Mouse (Mus musculus) neural tube, embryonic 13.5 days (tissue): ENCODE data around the gene Fignl1. TPM values are rescaled to one million over a fixed set of nuclear protein-coding genes. Genes with fewer than 3 reads are reported as not detected.

ENCODE experiments used
- ATAC-seq: fragments of 200-750 bp; cut with Nextera tagmentation; 2 replicates; pipeline ENCODE4 v1.8.0; 2017; ENCODE audit warnings: low read depth, mild to moderate bottlenecking, moderate TSS enrichment, moderate library complexity
- H3K27ac ChIP-seq: fragments of 300-500 bp; sonication (generic); replicated peaks from 2 replicates; pipeline ENCODE4 v1.5.1; 2015; ENCODE audit warnings: moderate library complexity, mild to moderate bottlenecking, inconsistent platforms
- H3K27me3 ChIP-seq: fragments of 300-500 bp; sonication (generic); 2 replicates; pipeline ENCODE4 v1.6.1; 2015; ENCODE audit warnings: mild to moderate bottlenecking, inconsistent platforms
- H3K36me3 ChIP-seq: fragments of 300-500 bp; sonication (generic); 2 replicates; pipeline ENCODE4 v1.6.1; 2015; ENCODE audit warnings: mild to moderate bottlenecking, inconsistent platforms
- H3K4me1 ChIP-seq: fragments of 300-500 bp; sonication (generic); replicated peaks from 2 replicates; pipeline ENCODE4 v1.6.1; 2015; ENCODE audit warnings: inconsistent platforms
- H3K4me2 ChIP-seq: fragments of 300-500 bp; sonication (generic); 2 replicates; pipeline ENCODE4 v1.6.1; 2015; ENCODE audit warnings: inconsistent platforms, mild to moderate bottlenecking, moderate library complexity
- H3K4me3 ChIP-seq: fragments of 300-500 bp; sonication (generic); 2 replicates; pipeline ENCODE4 v1.5.1; 2015; ENCODE audit warnings: mild to moderate bottlenecking, inconsistent platforms
- H3K9ac ChIP-seq: fragments of 300-500 bp; sonication (generic); 2 replicates; pipeline ENCODE4 v1.6.1; 2015; ENCODE audit warnings: moderate library complexity, mild to moderate bottlenecking, inconsistent platforms
- H3K9me3 ChIP-seq: fragments of 300-500 bp; sonication (generic); 2 replicates; pipeline ENCODE4 v1.6.1; 2016; ENCODE audit warnings: inconsistent platforms
- WGBS: fragments of 180-500 bp; shearing (Covaris S2); methylation state at CpG from one replicate; pipeline ENCODE4 v1.1.7; 2015; 5-methylcytosine and 5-hydroxymethylcytosine counted together
- polyA plus RNA-seq: library from polyadenylated mRNA; unstranded; fragments of >200 nt; fragmentation: Nextera tagmentation; extraction: Ambion mirVana; gene quantifications from 2 replicates; pipeline ENCODE4 v1.2.1, GENCODE M21; 2015

Gene Fignl1
- polyA plus RNA-seq, 1 experiment from 2014 or later = 13.5 TPM

DNA sequence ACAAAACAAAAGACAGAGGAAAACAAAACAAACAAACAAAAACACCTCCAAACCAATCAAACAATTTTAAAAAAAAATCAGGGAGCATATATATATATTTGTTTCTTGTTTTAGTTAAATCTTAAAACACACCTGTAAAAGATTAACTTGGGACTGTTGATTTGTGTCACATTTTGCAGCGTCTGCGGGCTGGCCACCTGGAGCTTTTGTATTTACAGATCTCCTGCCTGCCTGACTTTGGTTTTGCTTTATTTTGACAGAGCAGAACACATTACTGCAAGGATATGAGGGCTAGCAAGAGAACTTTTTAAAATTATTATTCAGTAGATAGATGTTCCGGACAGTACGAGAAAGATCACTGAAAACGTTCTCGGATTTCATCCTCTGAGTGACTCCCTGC lies 22.8 kb upstream of the Fignl1 start:
- no peaks in the 10 kb centered on the region for H3K36me3 ChIP-seq
- 15% methylated on average over 6 of the region's 6 CpGs for WGBS
- H3K27ac ChIP-seq = peak overlapping the region; percentile 72; the same call in 1 of the 2 replicates
- peaks cover 55% of the 10 kb centered on the region for H3K4me1 ChIP-seq
- H3K27me3 ChIP-seq = no peaks in the 10 kb centered on the region
- H3K4me2 ChIP-seq = no peak overlapping the region
- H3K9me3 ChIP-seq = no peaks in the 10 kb centered on the region
- H3K4me3 ChIP-seq = no peak overlapping the region
- no peak for ATAC-seq
- no peak overlapping the region for H3K9ac ChIP-seq

DNA sequence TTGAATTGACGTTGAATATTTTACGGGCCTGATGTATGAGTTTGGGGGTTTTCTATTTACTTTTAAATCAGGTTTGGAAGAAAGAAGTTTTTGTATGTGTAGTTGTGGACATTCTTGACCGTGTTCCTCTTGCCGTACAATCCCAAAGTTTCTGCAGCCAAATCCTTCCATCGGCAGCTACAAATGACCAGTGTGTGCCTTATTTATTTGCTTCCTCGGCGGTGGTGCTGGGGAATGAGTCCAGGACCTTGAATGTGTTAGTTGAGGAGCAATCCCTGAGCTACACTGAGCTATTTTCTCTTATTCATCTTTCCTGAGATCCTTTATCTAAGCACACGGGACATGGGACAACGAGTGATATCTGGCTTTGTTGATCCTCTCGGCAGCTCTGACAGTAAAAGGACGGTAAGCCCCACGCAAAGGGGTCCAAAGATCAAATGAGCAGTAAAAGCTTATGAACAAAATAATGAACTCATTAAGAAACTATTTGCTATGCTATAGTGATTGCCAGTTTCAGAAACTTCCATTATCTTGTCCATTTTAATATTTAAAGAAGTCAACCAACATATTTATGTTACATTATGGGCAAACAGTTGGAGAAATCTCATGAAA lies 22.2 kb upstream of the Fignl1 start:
- H3K4me2 ChIP-seq = no peak overlapping the region
- no peak overlapping the region for H3K4me3 ChIP-seq
- H3K4me1 ChIP-seq = peaks cover 50% of the 10 kb centered on the region
- ATAC-seq = no peak
- H3K9ac ChIP-seq = no peak overlapping the region
- no peaks in the 10 kb centered on the region for H3K36me3 ChIP-seq
- no peaks in the 10 kb centered on the region for H3K9me3 ChIP-seq
- WGBS = 19% methylated on average over 12 of the region's 12 CpGs
- no peak overlapping the region for H3K27ac ChIP-seq
- H3K27me3 ChIP-seq = no peaks in the 10 kb centered on the region

GRCm38 (mm10) chr11:11829161-11830000 lies 20.6 kb upstream of the Fignl1 start:
- Histone ChIP-seq H3K36me3 (no peaks in the 10 kb centered on the region), H3K27me3 (no peaks in the 10 kb centered on the region), H3K27ac (peak overlapping the region; percentile 59; the same call in 1 of the 2 replicates), H3K4me3 (no peak overlapping the region), H3K4me2 (no peak overlapping the region), H3K9me3 (no peaks in the 10 kb centered on the region), H3K9ac (0 out of 2 replicates have a peak overlapping the region, but pooled peaks have one; percentile 22), H3K4me1 (peaks cover 65% of the 10 kb centered on the region)
- 26% methylated on average over 11 of the region's 11 CpGs for WGBS
- no peak for ATAC-seq

DNA sequence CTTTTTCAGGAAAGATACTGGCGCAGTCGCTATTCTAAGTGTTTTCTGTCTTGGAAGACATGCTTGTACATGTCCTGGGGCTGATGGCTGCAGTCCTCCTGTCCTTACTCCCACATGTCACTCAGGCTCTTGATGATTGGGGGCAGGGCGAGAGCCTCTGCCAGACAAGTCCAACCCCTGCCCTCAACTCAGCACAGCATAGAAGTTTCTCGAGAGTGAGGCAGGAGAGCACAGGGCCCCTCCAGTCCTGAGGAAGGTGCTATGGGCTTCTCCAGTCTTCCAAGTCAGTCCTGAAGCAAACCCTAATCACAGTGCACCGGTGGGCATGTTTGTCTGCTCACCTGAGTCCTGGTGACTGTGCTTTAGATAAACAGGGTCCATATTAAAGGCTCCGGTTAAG lies 20.0 kb upstream of the Fignl1 start:
- Histone ChIP-seq H3K9me3 (no peaks in the 10 kb centered on the region), H3K4me1 (peaks cover 71% of the 10 kb centered on the region), H3K27ac (peak overlapping the region; percentile 59; the same call in 1 of the 2 replicates), H3K27me3 (no peaks in the 10 kb centered on the region; the same call in 1 of the 2 replicates), H3K4me3 (no peak overlapping the region), H3K9ac (no peak overlapping the region), H3K36me3 (no peaks in the 10 kb centered on the region), H3K4me2 (no peak overlapping the region)
- WGBS = 26% methylated on average over 6 of the region's 6 CpGs
- no peak for ATAC-seq

DNA sequence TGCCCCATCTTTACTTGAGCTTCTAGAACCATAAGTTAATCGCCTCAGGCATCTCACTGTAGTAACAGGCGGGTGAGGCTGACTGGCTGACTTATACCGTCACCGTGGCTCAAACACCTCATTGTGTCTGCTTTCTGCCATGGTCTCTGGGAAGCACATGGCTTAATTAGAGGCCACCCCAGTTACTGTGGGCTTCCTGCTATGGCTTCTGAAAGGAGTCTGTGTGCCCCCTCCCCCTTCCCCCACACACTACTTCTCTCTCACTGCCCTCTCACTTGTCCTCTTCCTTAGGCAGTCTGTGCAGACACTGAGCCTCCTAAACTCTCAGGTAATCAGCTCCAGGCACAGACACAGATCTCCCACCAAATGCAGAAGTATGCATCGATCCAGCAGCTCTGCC lies 19.5 kb upstream of the Fignl1 start:
- WGBS = 22% methylated on average over 5 of the region's 5 CpGs
- no peak overlapping the region for H3K4me3 ChIP-seq
- H3K27ac ChIP-seq = peak overlapping the region; percentile 59; the same call in 1 of the 2 replicates
- H3K9me3 ChIP-seq = no peaks in the 10 kb centered on the region
- no peaks in the 10 kb centered on the region for H3K36me3 ChIP-seq
- H3K9ac ChIP-seq = no peak overlapping the region
- ATAC-seq = peak; percentile 40; the same call in 1 of the 2 replicates
- no peak overlapping the region for H3K4me2 ChIP-seq
- H3K4me1 ChIP-seq = peaks cover 74% of the 10 kb centered on the region
- H3K27me3 ChIP-seq = no peaks in the 10 kb centered on the region; the same call in 1 of the 2 replicates

DNA sequence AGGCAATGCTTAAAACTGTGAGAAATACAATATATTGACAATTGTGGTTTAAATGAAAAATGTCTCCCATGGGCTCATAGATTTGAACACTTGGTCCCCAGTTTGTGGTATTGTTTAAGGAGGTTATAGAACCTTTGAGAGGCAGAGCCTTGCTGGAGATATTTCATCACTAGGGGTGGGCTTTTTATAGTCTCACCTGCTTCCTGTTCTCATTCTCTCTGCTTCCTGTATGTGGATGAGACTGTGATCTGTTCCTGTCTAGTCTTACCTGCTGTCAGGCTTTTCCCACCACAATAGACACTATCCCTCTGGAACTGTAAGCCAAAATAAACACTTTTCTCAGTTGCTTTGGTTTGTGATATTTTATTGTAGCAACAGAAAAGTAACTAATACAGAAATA lies 17.7 kb upstream of the Fignl1 start:
- Histone ChIP-seq H3K4me2 (no peak overlapping the region), H3K4me3 (no peak overlapping the region), H3K4me1 (peaks cover 73% of the 10 kb centered on the region), H3K9me3 (no peaks in the 10 kb centered on the region), H3K27ac (no peak overlapping the region), H3K27me3 (no peaks in the 10 kb centered on the region; the same call in 1 of the 2 replicates), H3K36me3 (no peaks in the 10 kb centered on the region), H3K9ac (no peak overlapping the region)
- ATAC-seq = no peak

- Histone ChIP-seq H3K27ac (no peak overlapping the region), H3K36me3 (no peaks in the 10 kb centered on the region), H3K4me3 (no peak overlapping the region), H3K9ac (no peak overlapping the region), H3K4me2 (no peak overlapping the region), H3K4me1 (peaks cover 74% of the 10 kb centered on the region), H3K9me3 (no peaks in the 10 kb centered on the region), H3K27me3 (no peaks in the 10 kb centered on the region; the same call in 1 of the 2 replicates)
- WGBS = 79% methylated on average over 6 of the region's 6 CpGs
- no peak for ATAC-seq
Observed at GRCm38 (mm10) chr11:11825670-11826069, 16.9 kb upstream of the Fignl1 start.

DNA sequence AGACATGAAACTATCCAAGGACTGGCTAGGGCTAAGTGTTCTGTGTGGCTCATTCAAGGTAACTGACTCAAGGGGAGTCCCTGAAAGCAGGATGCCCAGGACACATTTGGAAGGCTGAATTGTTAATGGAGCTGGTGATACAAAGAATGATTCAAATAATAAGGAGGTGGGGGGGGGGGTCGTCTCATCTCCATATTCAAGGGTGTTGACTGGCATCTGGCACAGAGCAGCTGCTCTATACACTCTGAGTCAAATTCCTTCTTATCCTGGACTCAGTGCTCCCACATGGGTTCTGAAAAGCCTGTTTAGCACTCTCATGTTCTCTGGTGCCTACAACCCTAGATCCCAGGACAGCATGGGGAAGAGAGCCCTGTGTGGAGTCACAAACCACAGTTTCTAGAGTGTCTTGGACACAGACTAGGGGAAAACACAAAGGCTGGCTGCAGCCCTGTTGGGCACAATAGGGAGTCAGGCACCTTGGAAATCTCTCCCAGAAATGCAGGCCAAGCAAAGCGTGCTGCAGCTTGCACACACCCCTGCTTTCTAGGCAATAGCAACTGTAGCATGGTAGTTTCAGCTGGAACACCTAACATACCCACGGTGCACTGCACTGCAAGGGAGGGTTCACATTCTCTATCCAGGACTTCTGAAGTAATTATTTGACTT lies 16.3 kb upstream of the Fignl1 start:
- Histone ChIP-seq H3K4me1 (peaks cover 74% of the 10 kb centered on the region), H3K27ac (no peak overlapping the region), H3K36me3 (no peaks in the 10 kb centered on the region), H3K9ac (no peak overlapping the region), H3K27me3 (no peaks in the 10 kb centered on the region; the same call in 1 of the 2 replicates), H3K9me3 (no peaks in the 10 kb centered on the region), H3K4me2 (no peak overlapping the region), H3K4me3 (no peak overlapping the region)
- no peak for ATAC-seq
- WGBS = 47% methylated on average over 3 of the region's 3 CpGs

GRCm38 (mm10) chr11:11823980-11824911 lies 15.5 kb upstream of the Fignl1 start:
- 0 out of 2 replicates have a peak overlapping the region, but pooled peaks have one; percentile 34 for H3K9ac ChIP-seq
- H3K27me3 ChIP-seq = no peaks in the 10 kb centered on the region; the same call in 1 of the 2 replicates
- H3K36me3 ChIP-seq = no peaks in the 10 kb centered on the region
- WGBS = 18% methylated on average over 12 of the region's 12 CpGs
- H3K27ac ChIP-seq = no peak overlapping the region
- H3K4me3 ChIP-seq = no peak overlapping the region
- H3K9me3 ChIP-seq = no peaks in the 10 kb centered on the region
- no peak for ATAC-seq
- no peak overlapping the region for H3K4me2 ChIP-seq
- H3K4me1 ChIP-seq = peaks cover 66% of the 10 kb centered on the region

DNA sequence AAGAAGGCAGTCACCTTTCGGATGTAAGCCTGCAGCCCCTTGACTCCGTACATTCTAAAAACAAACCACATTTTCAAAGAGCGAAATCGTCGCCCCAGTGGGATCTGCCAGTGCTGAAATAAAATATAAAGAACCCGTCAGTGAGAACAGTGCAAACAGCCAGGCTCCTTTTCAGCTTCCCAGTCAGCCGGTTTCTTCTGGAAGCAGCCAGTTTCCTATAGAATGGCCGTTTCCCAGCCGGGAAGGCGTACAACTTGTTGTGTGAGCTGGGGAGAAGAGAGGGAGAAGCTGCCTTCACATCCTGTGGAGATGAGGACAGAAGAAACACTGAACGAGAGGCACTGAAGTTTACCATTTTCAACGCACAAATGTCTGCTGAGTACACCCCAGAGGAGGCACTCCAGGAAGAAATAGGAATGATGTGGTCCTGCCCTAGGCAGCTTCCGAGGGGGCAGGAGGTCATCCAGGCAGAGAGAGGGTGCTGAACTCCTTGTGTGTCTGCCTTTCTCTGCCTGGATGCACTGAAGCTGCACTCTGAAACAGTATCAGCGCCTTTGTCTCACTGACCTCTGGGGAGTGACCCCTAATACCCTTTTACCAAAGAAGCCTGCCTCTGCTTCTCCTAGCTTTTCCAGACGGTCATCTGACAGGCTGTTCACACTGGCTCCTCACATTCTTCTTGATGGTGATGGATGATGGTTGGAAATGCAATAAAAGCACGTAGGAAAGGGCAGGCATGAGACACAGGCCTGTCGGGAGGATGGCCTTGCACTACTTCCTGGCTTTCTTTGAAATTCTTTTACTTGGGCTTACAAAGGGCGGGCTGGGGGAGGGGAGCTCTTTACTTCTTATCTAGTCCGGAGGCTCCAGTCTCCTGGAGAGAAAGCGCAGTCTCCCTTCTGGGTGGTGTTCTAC lies 13.7 kb upstream of the Fignl1 start:
- peak; percentile 6; the same call in 1 of the 2 replicates for ATAC-seq
- Histone ChIP-seq H3K4me3 (no peak overlapping the region), H3K9ac (peak overlapping the region; percentile 63), H3K27ac (peak overlapping the region; percentile 80), H3K27me3 (no peaks in the 10 kb centered on the region; the same call in 1 of the 2 replicates), H3K36me3 (no peaks in the 10 kb centered on the region), H3K4me2 (peak overlapping the region; percentile 49), H3K4me1 (peaks cover 52% of the 10 kb centered on the region), H3K9me3 (no peaks in the 10 kb centered on the region)
- WGBS = 4% methylated on average over 20 of the region's 20 CpGs
